Mouse (Mus musculus): ENCODE results near the gene Akap1.

GRCm38 (mm10) chr11:88860641-88861040 is 3.7 kb downstream of the Akap1 start:
- TF ChIP-seq GATA1 (IDR thresholded peaks at IDR 0.05; ENCODE audit: low read length) (no peak), TAL1 (IDR thresholded peaks at IDR 0.05; ENCODE audit: low read length) (no peak)

Measured in erythroblast, embryonic 14.5 days (primary cell).